8 mouse cellular contexts compared by ENCODE assay signal in genomic region chr19:43615571-43616414, GRCm38 (mm10). TPM values are rescaled to one million over a fixed set of nuclear protein-coding genes. Genes with fewer than 3 reads are reported as not detected.
DNase-seq lines count a peak whose midpoint lies in the region; ATAC-seq and TF ChIP-seq lines count a peak whose summit lies in the region.

No protein-coding gene starts in this region.

- H3K9ac ChIP-seq in heart, adult 2 months (ENCODE audit: low read depth, low read length): no peak overlapping the region
- H3K9ac ChIP-seq in hindbrain, embryonic 13.5 days: no peak overlapping the region; the same call in 1 of the 2 replicates
- H3K9ac ChIP-seq in midbrain, embryonic 14.5 days (replicated peaks; ENCODE audit: low read length): 0 out of 2 replicates have a peak overlapping the region, but pooled peaks have one; percentile 20

- TF ChIP-seq POLR2A in heart, adult 2 months (IDR thresholded peaks at IDR 0.05; ENCODE audit: insufficient read depth, low read depth, low read length): no peak
- TF ChIP-seq POLR2A in bone marrow macrophage, adult 2 months (IDR thresholded peaks at IDR 0.05; ENCODE audit: borderline replicate concordance, low read depth, low read length): no peak

- H3K4me1 ChIP-seq in heart, adult 2 months (ENCODE audit: control insufficient read depth, insufficient read depth, low read length): no peaks in the 10 kb centered on the region; the same call in 1 of the 2 replicates
- no peaks in the 10 kb centered on the region for H3K4me1 ChIP-seq in bone marrow macrophage, adult 2 months (ENCODE audit: control insufficient read depth, insufficient read depth, low read length)
- peaks cover 38% of the 10 kb centered on the region for H3K4me1 ChIP-seq in hindbrain, embryonic 13.5 days (replicated peaks)
- H3K4me1 ChIP-seq in midbrain, embryonic 14.5 days (ENCODE audit: control insufficient read depth, insufficient read depth, low read length): peaks cover 13% of the 10 kb centered on the region; the same call in 1 of the 2 replicates

- no peak overlapping the region for H3K27ac ChIP-seq in heart, adult 2 months
- no peak overlapping the region for H3K27ac ChIP-seq in bone marrow macrophage, adult 2 months (ENCODE audit: insufficient read depth, low read depth, low read length)
- H3K27ac ChIP-seq in hindbrain, embryonic 13.5 days: no peak overlapping the region
- peak overlapping the region; percentile 41; the same call in 1 of the 2 replicates for H3K27ac ChIP-seq in midbrain, embryonic 14.5 days (replicated peaks; ENCODE audit: low read depth, low read length)

- DNase-seq in heart, adult 2 months: no peak
- no peak for DNase-seq in heart, adult 9 months (ENCODE audit: low spot score in 2 of 2)
- DNase-seq in midbrain, embryonic 14.5 days: peak; percentile 42
- DNase-seq in c-Kit-positive CD71-positive TER-119-positive erythroid progenitor cells, embryonic 14.5 days (ENCODE audit: low spot score): no peak
- no peak for DNase-seq in adrenal gland, postnatal 4 days (ENCODE audit: low spot score in 2 of 2)

- no peak for TF ChIP-seq CTCF in heart, adult 2 months (IDR thresholded peaks at IDR 0.05)
- no peak for TF ChIP-seq CTCF in bone marrow macrophage, adult 2 months (IDR thresholded peaks at IDR 0.05; ENCODE audit: low read depth, low read length)

- WGBS in heart, adult 2 months: 3% methylated on average over 33 of the region's 34 CpGs
- WGBS in hindbrain, embryonic 13.5 days: under 1% methylated on average over 33 of the region's 34 CpGs
- WGBS in midbrain, embryonic 14.5 days: under 1% methylated on average over 34 of the region's 34 CpGs

- H3K9me3 ChIP-seq in hindbrain, embryonic 13.5 days: no peaks in the 10 kb centered on the region
- H3K9me3 ChIP-seq in midbrain, embryonic 14.5 days (ENCODE audit: control insufficient read depth, low read length): no peaks in the 10 kb centered on the region

- peaks cover 53% of the 10 kb centered on the region for H3K27me3 ChIP-seq in heart, adult 2 months (ENCODE audit: control insufficient read depth, insufficient read depth, low read length)
- peaks cover 99% of the 10 kb centered on the region for H3K27me3 ChIP-seq in hindbrain, embryonic 13.5 days
- peaks cover 91% of the 10 kb centered on the region for H3K27me3 ChIP-seq in midbrain, embryonic 14.5 days (ENCODE audit: control insufficient read depth, insufficient read depth, low read length)

- H3K4me2 ChIP-seq in hindbrain, embryonic 13.5 days: peak overlapping the region; percentile 43
- peak overlapping the region; percentile 56 for H3K4me2 ChIP-seq in midbrain, embryonic 14.5 days (ENCODE audit: low read length)

- H3K36me3 ChIP-seq in heart, adult 2 months (ENCODE audit: control insufficient read depth, insufficient read depth, low read length): no peaks in the 10 kb centered on the region
- H3K36me3 ChIP-seq in hindbrain, embryonic 13.5 days: no peaks in the 10 kb centered on the region
- no peaks in the 10 kb centered on the region for H3K36me3 ChIP-seq in midbrain, embryonic 14.5 days (ENCODE audit: control insufficient read depth, insufficient read depth, low read length)

- H3K4me3 ChIP-seq in heart, adult 2 months: 0 out of 2 replicates have a peak overlapping the region, but pooled peaks have one; percentile 16
- H3K4me3 ChIP-seq in bone marrow macrophage, adult 2 months (ENCODE audit: insufficient read depth, low read length): 0 out of 2 replicates have a peak overlapping the region, but pooled peaks have one; percentile 3
- peak overlapping the region; percentile 25 for H3K4me3 ChIP-seq in hindbrain, embryonic 13.5 days
- peak overlapping the region; percentile 30 for H3K4me3 ChIP-seq in midbrain, embryonic 14.5 days (replicated peaks; ENCODE audit: low read depth, low read length)

- ATAC-seq in hindbrain, embryonic 13.5 days (ENCODE audit: low FRiP score): peak; percentile 17; the same call in 1 of the 2 replicates
- no peak for ATAC-seq in midbrain, embryonic 14.5 days (ENCODE audit: low FRiP score, low TSS enrichment)
- ATAC-seq in inflammation-experienced regulatory T-cells, adult 6 months: no peak

- no peak for TF ChIP-seq EP300 in heart, adult 2 months (IDR thresholded peaks at IDR 0.05; ENCODE audit: insufficient read depth, low read depth, low read length)

- intact Hi-C loops in heart, adult 2 months (cut with DNase I): no loop called here

- no peaks in the 10 kb centered on the region for H3K79me2 ChIP-seq in heart, adult 2 months (replicated peaks; ENCODE audit: control insufficient read depth, insufficient read depth, low read length)

RNA-seq across cellular contexts. Expression of gene Nkx2-3, which starts 3.7 kb away (rescaled TPM):
- not detected for total RNA-seq in heart, adult 2 months (2021)
- not detected in 2 replicates for polyA plus RNA-seq in heart, adult 2 months (2012; rRNA removed)
- polyA plus RNA-seq in bone marrow macrophage, adult 2 months (2012; ENCODE audit: insufficient read depth, insufficient read length, missing spikeins): not detected in 2 replicates
- 0.18 TPM in 1 of 2 replicates, not detected in the other for polyA plus RNA-seq in hindbrain, embryonic 13.5 days (2015; fragmentation: Nextera tagmentation; extraction: Ambion mirVana)
- 0.30 and 0.62 TPM in 2 replicates for polyA plus RNA-seq in midbrain, embryonic 14.5 days (2014; fragmentation: Nextera tagmentation; extraction: Ambion mirVana)
- total RNA-seq in adrenal gland, postnatal 4 days (2021): under 1 TPM in 1 of 2 experiments, not detected in 1; 0.28 TPM
- not detected for polyA plus RNA-seq in inflammation-experienced regulatory T-cells, adult 6 months (2017; shearing (Covaris generic))

RNA-seq across cellular contexts. Expression of gene Slc25a28, which starts 58.9 kb away (rescaled TPM):
- 10 to 100 TPM; 23.3 to 31.7 TPM for total RNA-seq in heart, adult 2 months (2021)
- polyA plus RNA-seq in heart, adult 2 months (2012; rRNA removed): 48.3 and 50.0 TPM in 2 replicates
- polyA plus RNA-seq in bone marrow macrophage, adult 2 months (2012; ENCODE audit: insufficient read depth, insufficient read length, missing spikeins): 34.1 and 40.1 TPM in 2 replicates
- 14.0 and 15.1 TPM in 2 replicates for polyA plus RNA-seq in hindbrain, embryonic 13.5 days (2015; fragmentation: Nextera tagmentation; extraction: Ambion mirVana)
- 10.8 and 16.7 TPM in 2 replicates for polyA plus RNA-seq in midbrain, embryonic 14.5 days (2014; fragmentation: Nextera tagmentation; extraction: Ambion mirVana)
- total RNA-seq in adrenal gland, postnatal 4 days (2021): 10 to 100 TPM; 82.6 to 93.9 TPM
- 10 to 100 TPM in 2 of 3 experiments, 1 to 10 TPM in 1; 4.6 to 14.1 (median 12.4) TPM for polyA plus RNA-seq in inflammation-experienced regulatory T-cells, adult 6 months (2017; shearing (Covaris generic))
